Mouse (Mus musculus) olfactory bulb, adult 2 months (tissue): ENCODE data around the gene Nr2c1. TPM values are rescaled to one million over a fixed set of nuclear protein-coding genes. Genes with fewer than 3 reads are reported as not detected.

Experiments
- H3K27ac ChIP-seq: fragments of 200-500 bp; 2 replicates; pipeline ENCODE4 v1.5.1; 2012; ENCODE audit warnings: low read depth, low read length; ENCODE audit not compliant: insufficient read depth
- H3K4me1 ChIP-seq: fragments of 200-500 bp; 2 replicates; pipeline ENCODE4 v1.6.1; 2012; ENCODE audit warnings: low read length; ENCODE audit not compliant: control insufficient read depth, insufficient read depth
- H3K4me3 ChIP-seq: fragments of 200-500 bp; 2 replicates; pipeline ENCODE4 v1.5.1; 2012; ENCODE audit warnings: mild to moderate bottlenecking, low read depth, low read length, moderate library complexity; ENCODE audit not compliant: insufficient read depth
- CTCF ChIP-seq: fragments of 200-500 bp; IDR thresholded peaks from 2 replicates; pipeline ENCODE4 v1.5.1; 2012; ENCODE audit warnings: low read depth, mild to moderate bottlenecking, low read length, moderate library complexity; ENCODE audit not compliant: insufficient read depth
- POLR2A ChIP-seq: fragments of 200-500 bp; IDR thresholded peaks from 2 replicates; pipeline ENCODE4 v1.6.1; 2012; ENCODE audit warnings: mild to moderate bottlenecking, low read depth, low read length, moderate library complexity; ENCODE audit not compliant: insufficient read depth
- WGBS: fragments of 180-500 bp; shearing (Covaris S2); methylation state at CpG from one replicate; pipeline ENCODE4 v1.1.7; 2018; 5-methylcytosine and 5-hydroxymethylcytosine counted together
- polyA plus RNA-seq: library from polyadenylated mRNA; stranded (reverse); fragments of >200 nt; gene quantifications from 2 replicates; pipeline ENCODE4 v1.2.4, GENCODE M21; 2012; ENCODE audit warnings: low replicate concordance; ENCODE audit not compliant: missing spikeins, insufficient read depth, insufficient read length

Gene Nr2c1
- polyA plus RNA-seq, 1 experiment = not detected

DNA sequence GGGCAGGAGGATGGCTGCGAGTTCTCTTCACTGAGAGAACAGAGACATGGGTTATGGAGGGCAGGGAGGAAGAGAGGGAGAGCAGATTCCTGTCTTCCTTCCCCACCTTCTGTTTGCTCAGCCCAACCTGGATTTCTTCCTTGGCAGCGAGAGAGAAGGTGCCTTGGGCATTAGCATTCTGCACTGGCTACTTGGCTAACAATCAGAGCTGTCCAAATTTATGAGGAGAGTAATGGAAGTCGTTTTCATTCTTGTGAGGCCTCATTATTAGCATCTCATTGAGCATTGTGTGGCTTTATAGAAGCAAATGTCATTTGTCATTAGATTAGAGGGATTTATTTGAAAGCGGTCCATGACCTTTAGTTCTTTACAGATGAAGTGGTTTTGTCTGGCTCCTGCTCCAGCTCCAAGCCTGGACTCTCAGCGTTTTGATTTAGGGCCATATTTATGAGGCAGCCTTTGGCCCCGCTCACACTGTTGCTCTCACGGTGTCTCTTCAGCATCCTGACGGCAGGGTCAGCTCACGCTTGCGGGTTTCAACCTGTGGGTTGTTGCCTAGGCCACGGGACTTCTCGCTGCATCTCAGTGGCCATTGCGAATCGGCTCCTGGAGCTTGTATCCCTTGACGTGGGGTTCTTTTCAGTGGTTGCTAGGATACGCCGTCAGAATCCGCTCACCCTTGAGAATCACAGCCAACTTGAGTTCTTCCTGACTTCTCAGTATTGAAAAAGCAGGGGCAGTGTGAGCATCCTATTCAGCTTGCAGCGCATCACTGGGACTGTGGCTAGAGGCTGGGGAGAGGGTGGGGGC is 82.6 kb downstream of the Nr2c1 start:
- Histone ChIP-seq H3K4me3 (no peak overlapping the region), H3K27ac (no peak overlapping the region), H3K4me1 (peaks cover 5% of the 10 kb centered on the region)
- WGBS = 34% methylated on average over 19 of the region's 19 CpGs
- TF ChIP-seq CTCF (no peak), POLR2A (no peak)

DNA sequence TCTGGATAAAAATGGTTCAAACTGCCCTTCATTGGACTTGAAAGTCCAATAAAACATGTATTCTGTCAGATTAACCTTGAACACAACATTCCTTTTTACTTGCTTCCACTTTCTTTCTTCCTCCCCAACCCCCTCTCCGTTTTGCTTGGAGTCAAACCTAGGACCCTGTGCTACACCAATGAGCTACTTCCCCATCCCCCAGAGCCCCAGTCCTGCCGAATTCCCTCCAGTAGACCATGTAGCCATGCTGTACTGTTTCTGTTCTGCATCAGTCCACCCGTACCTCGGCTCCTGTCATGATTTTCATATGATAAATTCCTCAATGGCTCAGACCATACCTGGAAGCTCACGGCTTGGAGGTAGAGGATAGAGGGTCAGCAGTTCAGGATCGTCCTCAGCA is 83.2 kb downstream of the Nr2c1 start:
- WGBS = 85% methylated on average over 6 of the region's 6 CpGs
- TF ChIP-seq POLR2A = no peak
- no peak for TF ChIP-seq CTCF
- Histone ChIP-seq H3K4me1 (peaks cover 5% of the 10 kb centered on the region), H3K27ac (no peak overlapping the region), H3K4me3 (no peak overlapping the region)

DNA sequence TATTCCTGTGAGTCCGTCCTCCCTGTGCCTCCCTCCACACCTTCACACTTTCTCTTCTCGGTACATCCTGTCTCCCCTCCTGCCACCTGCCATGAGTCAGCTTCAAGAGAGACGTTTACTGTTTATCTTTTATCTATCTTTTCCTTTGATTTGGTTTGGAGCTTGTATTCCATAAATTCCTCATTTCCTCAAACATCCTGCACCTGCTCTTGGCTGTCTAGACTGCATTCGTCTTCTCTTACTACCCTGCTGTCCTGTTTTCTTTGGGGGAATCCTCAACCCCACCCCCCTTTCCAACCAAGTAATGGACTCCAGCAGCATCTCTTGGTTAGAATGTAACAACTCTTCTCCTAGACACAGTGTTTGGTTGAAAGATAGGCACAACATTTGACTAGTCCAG is 87.4 kb downstream of the Nr2c1 start:
- no peak overlapping the region for H3K4me3 ChIP-seq
- WGBS = 67% methylated on average over 4 of the region's 4 CpGs
- H3K4me1 ChIP-seq = peaks cover 5% of the 10 kb centered on the region
- TF ChIP-seq CTCF (no peak), POLR2A (no peak)
- H3K27ac ChIP-seq = no peak overlapping the region

DNA sequence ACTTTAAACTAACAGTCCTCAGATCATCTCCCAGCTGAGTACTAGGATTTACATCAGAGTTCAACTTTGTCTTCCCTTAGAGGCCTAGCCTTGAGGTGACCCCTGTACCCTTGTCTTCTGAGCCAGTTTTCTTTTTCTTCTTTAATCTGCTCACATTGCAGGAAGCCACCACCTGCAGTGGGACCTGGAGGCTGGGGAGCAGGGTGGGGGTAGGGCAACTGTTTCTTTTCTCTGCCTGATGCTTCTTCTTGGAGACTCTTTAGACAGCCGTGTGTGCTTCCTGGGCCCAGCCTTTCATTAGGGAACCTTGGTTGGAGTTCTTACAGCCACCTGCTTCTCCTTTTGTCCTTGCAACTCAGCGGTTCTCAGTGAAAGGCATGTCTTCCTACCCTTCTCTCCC is 93.5 kb downstream of the Nr2c1 start:
- 61% methylated on average over 2 of the region's 2 CpGs for WGBS
- H3K27ac ChIP-seq = no peak overlapping the region
- no peaks in the 10 kb centered on the region for H3K4me1 ChIP-seq
- H3K4me3 ChIP-seq = no peak overlapping the region
- TF ChIP-seq CTCF (no peak), POLR2A (no peak)

Other genes starting within 250 kb of the Nr2c1 start
- gene Vezt, start 112.2 kb upstream of the Nr2c1 start, polyA plus RNA-seq = 98.6 TPM in 1 of 2 replicates, not detected in the other
- not detected in 2 replicates for gene Fgd6, start 112.0 kb upstream of the Nr2c1 start, polyA plus RNA-seq
- gene Ndufa12, start 50.7 kb downstream of the Nr2c1 start, polyA plus RNA-seq = 1,157 TPM in 1 of 2 replicates, not detected in the other
- gene Gm4792, start 150.7 kb downstream of the Nr2c1 start, polyA plus RNA-seq = not detected in 2 replicates
- not detected in 2 replicates for gene Tmcc3, start 163.9 kb downstream of the Nr2c1 start, polyA plus RNA-seq